Mouse (Mus musculus): ENCODE results near the gene Spata31d1a.

GRCm38 (mm10) chr13:59671521-59671920 lies 38.6 kb downstream of the Spata31d1a start:
- TF ChIP-seq CTCF (conservative IDR thresholded peaks at IDR 0.05; ENCODE audit: insufficient read depth, insufficient read length, low read depth, low read length) (no peak), POLR2A (IDR thresholded peaks at IDR 0.05; ENCODE audit: low read depth, low read length) (no peak)

Measured in kidney, adult 2 months (tissue).